11 mouse cellular contexts compared by ENCODE assay signal in the genomic region with DNA sequence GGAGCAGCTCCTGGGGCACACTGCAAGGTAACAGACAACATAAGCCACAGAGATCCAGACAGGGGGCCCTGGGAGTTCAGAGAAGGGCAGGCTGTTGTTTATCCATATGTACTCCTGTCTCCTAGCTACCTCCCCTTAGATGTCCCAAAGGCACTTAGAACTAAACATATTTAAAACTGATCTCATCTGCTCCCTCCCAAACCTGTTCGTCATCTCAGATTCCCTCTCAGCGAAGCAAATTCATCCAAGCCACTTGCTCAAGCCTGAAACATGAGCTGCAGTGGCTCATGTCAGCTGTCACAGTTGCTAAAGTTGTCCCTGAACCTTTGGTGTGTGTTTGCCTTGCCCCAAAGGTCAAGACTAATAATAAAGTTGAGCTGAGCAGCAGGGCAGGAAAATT.
DNase-seq lines count a peak whose midpoint lies in the region; ATAC-seq and TF ChIP-seq lines count a peak whose summit lies in the region.
"Had no signal": no experiment of that assay in that cellular context is flagged by ENCODE, and none has a peak within 500 bp of the region (broad histone marks: within the 10 kb centered on the region; RNA-seq: fewer than 3 reads in every experiment).

No protein-coding gene starts in this region.

- no peak for TF ChIP-seq CTCF in cerebellum, adult 2 months (IDR thresholded peaks at IDR 0.05; ENCODE audit: borderline replicate concordance, insufficient read depth, low read depth, low read length)

- no peak overlapping the region for H3K4me2 ChIP-seq in hindbrain, embryonic 13.5 days
- H3K4me2 ChIP-seq in hindbrain, embryonic 12.5 days (replicated peaks): no peak overlapping the region
- no peak overlapping the region for H3K4me2 ChIP-seq in embryonic facial prominence, embryonic 12.5 days (replicated peaks)
- H3K4me2 ChIP-seq in heart, embryonic 11.5 days: no peak overlapping the region
- H3K4me2 ChIP-seq in myocyte (ENCODE audit: low read depth): no peak overlapping the region

- H3K27me3 ChIP-seq in hindbrain, embryonic 13.5 days: 0 out of 2 replicates have a peak, but pooled peaks cover 3% of the 10 kb centered on the region
- no peaks in the 10 kb centered on the region for H3K27me3 ChIP-seq in hindbrain, embryonic 12.5 days
- no peaks in the 10 kb centered on the region for H3K27me3 ChIP-seq in embryonic facial prominence, embryonic 12.5 days
- no peaks in the 10 kb centered on the region for H3K27me3 ChIP-seq in heart, embryonic 11.5 days (ENCODE audit: control insufficient read depth, insufficient read depth, low read length)
- no peaks in the 10 kb centered on the region for H3K27me3 ChIP-seq in myocyte (ENCODE audit: control insufficient read depth, insufficient read depth, insufficient read length)
- H3K27me3 ChIP-seq in cerebellum, adult 2 months (ENCODE audit: control insufficient read depth, insufficient read depth, low read length): no peaks in the 10 kb centered on the region
- H3K27me3 ChIP-seq: CH12.LX had no signal

- H3K4me1 ChIP-seq in hindbrain, embryonic 13.5 days (replicated peaks): no peaks in the 10 kb centered on the region
- H3K4me1 ChIP-seq in hindbrain, embryonic 12.5 days: no peaks in the 10 kb centered on the region
- H3K4me1 ChIP-seq in embryonic facial prominence, embryonic 12.5 days: no peaks in the 10 kb centered on the region
- no peaks in the 10 kb centered on the region for H3K4me1 ChIP-seq in heart, embryonic 11.5 days (ENCODE audit: control insufficient read depth, insufficient read depth, low read length)
- H3K4me1 ChIP-seq in cerebellum, adult 2 months (ENCODE audit: control insufficient read depth, insufficient read depth, low read length): no peaks in the 10 kb centered on the region

- WGBS in hindbrain, embryonic 13.5 days: 63% methylated on average over 2 of the region's 2 CpGs
- 46% methylated on average over 2 of the region's 2 CpGs for WGBS in hindbrain, embryonic 12.5 days
- 25% methylated on average over 2 of the region's 2 CpGs for WGBS in embryonic facial prominence, embryonic 12.5 days
- 48% methylated on average over 2 of the region's 2 CpGs for WGBS in heart, embryonic 11.5 days (ENCODE audit: insufficient replicate concordance)
- WGBS in cerebellum, adult 2 months: 69% methylated on average over 2 of the region's 2 CpGs

- H3K27ac ChIP-seq in hindbrain, embryonic 13.5 days: 0 out of 2 replicates have a peak overlapping the region, but pooled peaks have one; percentile 23
- H3K27ac ChIP-seq in hindbrain, embryonic 12.5 days: no peak overlapping the region
- H3K27ac ChIP-seq in embryonic facial prominence, embryonic 12.5 days: peak overlapping the region; percentile 58
- peak overlapping the region; percentile 57 for H3K27ac ChIP-seq in heart, embryonic 11.5 days (ENCODE audit: low read depth, low read length)
- H3K27ac ChIP-seq in cerebellum, adult 2 months (ENCODE audit: insufficient read depth, low read length): no peak overlapping the region

- no peaks in the 10 kb centered on the region for H3K36me3 ChIP-seq in hindbrain, embryonic 13.5 days
- H3K36me3 ChIP-seq in hindbrain, embryonic 12.5 days: no peaks in the 10 kb centered on the region
- H3K36me3 ChIP-seq in embryonic facial prominence, embryonic 12.5 days: no peaks in the 10 kb centered on the region
- H3K36me3 ChIP-seq in heart, embryonic 11.5 days (ENCODE audit: control insufficient read depth, insufficient read depth, low read length): no peaks in the 10 kb centered on the region
- H3K36me3 ChIP-seq in myocyte (ENCODE audit: control insufficient read depth, insufficient read depth): no peaks in the 10 kb centered on the region

- H3K79me2 ChIP-seq in myocyte (ENCODE audit: control insufficient read depth, insufficient read depth): no peaks in the 10 kb centered on the region

- TF ChIP-seq POLR2A in myocyte (IDR thresholded peaks at IDR 0.05; ENCODE audit: insufficient read length, low read depth): no peak
- TF ChIP-seq POLR2A in cerebellum, adult 2 months (IDR thresholded peaks at IDR 0.05; ENCODE audit: borderline replicate concordance, insufficient read depth, low read length): no peak

- H3ac ChIP-seq in myocyte (ENCODE audit: control insufficient read depth, insufficient read length): no peak overlapping the region

- H3K9ac ChIP-seq in hindbrain, embryonic 13.5 days: no peak overlapping the region
- no peak overlapping the region for H3K9ac ChIP-seq in hindbrain, embryonic 12.5 days
- no peak overlapping the region for H3K9ac ChIP-seq in embryonic facial prominence, embryonic 12.5 days
- H3K9ac ChIP-seq in heart, embryonic 11.5 days (ENCODE audit: low read depth, low read length): no peak overlapping the region

- H3K9me3 ChIP-seq in hindbrain, embryonic 13.5 days: no peaks in the 10 kb centered on the region
- H3K9me3 ChIP-seq in hindbrain, embryonic 12.5 days (replicated peaks): no peaks in the 10 kb centered on the region
- H3K9me3 ChIP-seq in embryonic facial prominence, embryonic 12.5 days: no peaks in the 10 kb centered on the region
- H3K9me3 ChIP-seq in heart, embryonic 11.5 days (replicated peaks; ENCODE audit: control insufficient read depth, low read length): no peaks in the 10 kb centered on the region

- H3K4me3 ChIP-seq in hindbrain, embryonic 13.5 days: no peak overlapping the region
- no peak overlapping the region for H3K4me3 ChIP-seq in hindbrain, embryonic 12.5 days
- H3K4me3 ChIP-seq in embryonic facial prominence, embryonic 12.5 days: no peak overlapping the region
- H3K4me3 ChIP-seq in heart, embryonic 11.5 days (ENCODE audit: low read depth, low read length): no peak overlapping the region
- no peak overlapping the region for H3K4me3 ChIP-seq in myocyte
- H3K4me3 ChIP-seq in cerebellum, adult 2 months (replicated peaks; ENCODE audit: insufficient read depth, low read depth, low read length): no peak overlapping the region

- no peak for ATAC-seq in hindbrain, embryonic 13.5 days (ENCODE audit: low FRiP score)
- ATAC-seq in hindbrain, embryonic 12.5 days (ENCODE audit: low FRiP score): no peak
- no peak for ATAC-seq in embryonic facial prominence, embryonic 12.5 days (ENCODE audit: insufficient number of reproducible peaks, insufficient read depth, low FRiP score, low TSS enrichment)
- ATAC-seq in heart, embryonic 11.5 days (replicated peaks; ENCODE audit: insufficient number of reproducible peaks, low FRiP score, low TSS enrichment): 0 out of 2 replicates have a peak, but pooled peaks have one; percentile 32

- no peak for DNase-seq in frontal cortex, postnatal 14 days (ENCODE audit: low spot score in 2 of 2)
- DNase-seq in layer of hippocampus, postnatal 14 days (ENCODE audit: low spot score in 2 of 2): no peak
- DNase-seq in cerebellum, adult 2 months: no peak
- DNase-seq: cerebellum, postnatal 25 days; layer of hippocampus, adult 9-11 months had no signal

TF ChIP-seq in myocyte, 11 proteins besides CTCF, POLR2A, EP300 and RAD21:
- TF ChIP-seq POLR2AphosphoS2 (IDR thresholded peaks at IDR 0.05; ENCODE audit: insufficient read length, low read depth) (no peak), REST (IDR thresholded peaks at IDR 0.05; ENCODE audit: insufficient read depth, insufficient read length) (no peak), MYOG (IDR thresholded peaks at IDR 0.05; ENCODE audit: control insufficient read depth in 1 of 3, insufficient read depth in 1 of 3, insufficient read length in 2 of 3, low read depth in 2 of 3) (peak; percentile 16 to 89 (median 53)), TCF3 (IDR thresholded peaks at IDR 0.05; ENCODE audit: insufficient read length, low read depth) (peak; percentile 45), MYOD1 (IDR thresholded peaks at IDR 0.05; ENCODE audit: control insufficient read depth in 1 of 3, insufficient read length in 2 of 3, low read depth in 2 of 3) (peak; percentile 1 to 85 (median 71))

Comparison
In these comparisons a context has a peak if more than half of its experiments do, and no peak if none do; other contexts are left out.
1. H3K27ac ChIP-seq: peak in hindbrain, embryonic 13.5 days (single experiment), embryonic facial prominence, embryonic 12.5 days (single experiment) and heart, embryonic 11.5 days (single experiment); none in hindbrain, embryonic 12.5 days (single experiment) and cerebellum, adult 2 months (single experiment).